Mouse (Mus musculus) R1 (cell line): ENCODE data around the gene Gm20388.

Experiments used
- DNase-seq: peaks from one replicate; pipeline ENCODE4 v3.0.0-alpha.2; 2018; ENCODE audit warnings: low read depth, low spot score

The Gm20388 gene

DNA sequence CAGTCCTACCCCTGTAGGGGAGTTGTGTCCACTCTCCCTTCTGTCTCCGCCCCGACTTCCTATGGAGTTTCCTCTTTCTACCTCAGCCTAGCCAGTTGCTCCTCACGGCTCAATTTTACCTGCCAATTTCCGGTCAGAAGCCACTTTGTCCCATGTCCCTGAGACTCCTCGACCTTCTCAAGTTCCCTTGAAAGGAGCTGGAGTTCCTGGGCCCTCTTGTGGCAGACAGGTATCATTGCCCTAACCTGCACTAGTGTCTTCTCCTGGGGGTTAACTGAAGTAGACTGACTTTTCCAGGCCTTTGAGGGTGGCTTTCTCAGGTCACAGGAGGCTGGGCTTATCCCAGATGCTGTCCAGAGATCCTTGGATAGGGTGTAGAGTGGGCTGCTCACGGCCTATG lies 897.1 kb downstream of the Gm20388 start:
- DNase-seq: peak; percentile 84

GRCm38 (mm10) chr8:120809050-120809449 lies 898.4 kb downstream of the Gm20388 start:
- DNase-seq: no peak

DNA sequence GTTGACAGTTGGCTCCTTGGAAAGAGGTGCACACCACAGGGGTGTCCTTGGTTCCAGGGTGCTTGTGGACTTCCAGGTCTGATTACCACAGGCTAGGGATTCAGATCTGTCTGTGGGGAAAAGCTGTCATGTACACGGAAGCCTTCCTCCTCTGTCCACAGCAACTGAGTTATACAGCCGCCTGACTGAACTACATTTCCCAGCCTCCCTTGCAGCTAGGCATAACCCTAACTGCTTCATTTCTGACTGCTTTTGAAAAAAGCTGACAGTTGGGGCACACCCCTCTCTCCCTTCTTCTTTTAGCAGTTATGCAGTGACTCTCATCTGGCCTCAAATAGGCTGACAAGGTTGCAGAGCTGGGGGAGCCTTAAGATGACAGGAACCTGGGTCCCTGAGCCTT lies 901.3 kb downstream of the Gm20388 start:
- no peak for DNase-seq

GRCm38 (mm10) chr8:120813028-120813427 lies 902.4 kb downstream of the Gm20388 start:
- DNase-seq: no peak

DNA sequence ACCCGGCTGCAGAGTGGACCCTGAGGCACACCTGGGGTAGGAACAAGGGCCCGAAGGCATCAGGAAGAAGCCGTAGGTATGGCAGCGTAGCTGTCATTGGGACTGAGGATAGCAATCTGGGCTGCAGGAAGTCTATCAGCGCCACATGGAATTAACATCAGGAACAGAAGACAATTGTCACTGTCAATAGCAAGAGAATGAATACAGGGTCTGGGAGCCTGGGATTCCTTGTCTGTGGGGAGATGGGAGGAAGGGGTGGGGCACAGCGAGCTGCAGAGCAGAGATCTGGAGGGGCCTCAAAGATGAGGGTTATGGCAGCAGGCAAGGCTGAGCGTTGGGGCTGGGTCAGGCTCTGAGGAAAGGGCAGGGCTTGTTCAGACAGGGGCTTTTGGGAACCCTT lies 903.2 kb downstream of the Gm20388 start:
- DNase-seq: no peak

DNA sequence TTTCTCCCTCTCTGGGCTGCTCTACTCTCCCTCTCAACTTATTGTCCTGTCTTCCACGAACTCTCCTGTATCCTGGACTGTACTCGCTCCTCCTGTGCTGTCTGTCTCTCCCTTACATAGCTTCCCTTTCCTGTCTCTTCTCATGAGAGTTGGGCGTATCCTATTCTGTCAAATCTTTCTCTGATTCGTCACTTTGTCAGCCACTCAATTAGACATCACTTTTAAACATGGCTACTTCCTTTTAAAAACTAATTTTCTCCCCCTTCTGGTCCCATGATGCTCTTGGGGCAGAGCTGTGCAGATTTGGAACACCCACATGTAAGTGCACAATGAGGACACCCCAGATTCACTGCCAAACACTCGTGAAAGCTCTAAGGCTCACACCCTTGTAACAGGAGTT lies 905.7 kb downstream of the Gm20388 start:
- no peak for DNase-seq

GRCm38 (mm10) chr8:120819906-120820305 lies 909.3 kb downstream of the Gm20388 start:
- no peak for DNase-seq

GRCm38 (mm10) chr8:120821399-120822170 lies 910.9 kb downstream of the Gm20388 start:
- DNase-seq: peak; percentile 70

GRCm38 (mm10) chr8:120823331-120823730 lies 912.7 kb downstream of the Gm20388 start:
- peak; percentile 89 for DNase-seq

DNA sequence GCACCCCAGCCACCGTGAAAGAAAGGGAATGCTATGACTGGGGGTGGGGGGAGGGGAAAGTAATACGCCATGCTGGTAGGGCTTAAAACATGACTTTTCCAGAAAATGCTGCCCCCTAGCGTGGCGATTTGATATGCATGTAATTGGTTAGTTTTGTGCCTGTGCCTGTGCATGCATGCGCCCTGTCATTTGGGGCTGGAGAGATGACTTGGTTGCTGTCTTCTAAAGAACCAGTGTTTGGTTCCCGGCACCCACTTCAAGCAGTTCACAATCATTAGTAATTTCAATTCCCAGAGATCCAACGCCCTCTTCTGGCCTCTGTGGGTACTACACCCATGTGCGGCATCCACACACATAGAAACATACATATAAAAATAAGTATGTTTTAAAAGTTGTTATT lies 913.2 kb downstream of the Gm20388 start:
- peak; percentile 70 for DNase-seq

DNA sequence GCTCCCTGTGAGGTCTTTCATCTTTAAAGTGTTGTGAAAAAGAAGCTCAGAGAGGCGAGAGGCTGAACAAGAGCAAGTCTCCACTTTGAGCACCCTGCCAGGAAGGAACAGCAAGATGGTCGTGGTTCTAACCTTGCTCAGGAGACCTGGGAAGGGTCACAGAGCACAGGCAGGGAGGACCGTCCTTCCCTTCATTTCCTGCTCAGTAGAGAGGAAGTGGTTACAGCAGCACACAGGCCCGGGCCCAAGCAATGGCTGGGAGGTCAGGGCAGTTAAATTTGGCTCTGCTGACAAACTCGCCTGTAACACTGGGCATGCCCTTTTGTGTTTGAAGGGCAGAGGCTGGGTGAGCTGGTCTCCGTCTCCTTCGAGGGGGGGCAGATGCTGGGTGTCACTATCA lies 914.0 kb downstream of the Gm20388 start:
- no peak for DNase-seq

DNA sequence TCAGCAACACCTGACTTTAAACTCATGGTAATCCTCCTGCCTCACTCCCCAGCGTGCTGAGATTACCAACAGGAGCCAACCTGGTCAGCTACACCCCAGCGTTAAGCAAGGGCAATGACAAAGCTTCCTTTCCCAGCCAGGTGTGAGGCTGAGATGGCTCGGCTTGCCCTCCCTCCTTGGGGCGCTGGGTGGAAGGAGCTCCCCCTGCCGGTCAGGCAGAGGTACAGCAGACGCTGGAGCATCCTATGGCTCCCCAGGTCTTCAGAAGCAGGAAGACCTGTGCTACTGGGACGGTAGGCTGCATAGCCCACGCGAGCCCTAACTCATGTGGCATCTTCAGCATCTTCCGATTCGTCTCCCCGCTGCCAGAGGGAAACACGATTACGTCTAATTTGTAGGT lies 917.6 kb downstream of the Gm20388 start:
- DNase-seq: peak; percentile 72

GRCm38 (mm10) chr8:120830661-120831060 lies 920.0 kb downstream of the Gm20388 start:
- DNase-seq: no peak

DNA sequence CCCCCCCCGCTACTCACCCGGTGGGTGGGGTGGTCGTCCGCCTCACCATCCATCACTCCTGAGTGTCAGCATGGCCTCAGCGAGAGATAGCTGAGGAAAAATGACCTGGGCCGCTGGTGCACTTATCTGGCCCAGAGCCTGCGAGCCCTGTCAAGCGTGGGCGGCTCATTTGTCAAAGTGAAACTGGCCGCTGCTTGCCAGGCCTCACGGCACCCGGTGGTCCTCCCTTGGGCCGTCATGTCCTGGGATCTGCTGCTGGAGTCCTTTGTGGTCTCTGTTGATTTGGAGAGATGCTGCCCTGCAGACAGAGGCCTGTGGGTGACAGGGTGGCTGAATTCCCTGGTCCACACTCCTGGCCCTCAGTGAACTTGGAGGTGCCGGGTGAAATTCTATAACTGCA lies 921.4 kb downstream of the Gm20388 start:
- no peak for DNase-seq

GRCm38 (mm10) chr8:120833196-120833595 lies 922.6 kb downstream of the Gm20388 start:
- no peak for DNase-seq

GRCm38 (mm10) chr8:120839031-120839430 lies 928.4 kb downstream of the Gm20388 start:
- no peak for DNase-seq

DNA sequence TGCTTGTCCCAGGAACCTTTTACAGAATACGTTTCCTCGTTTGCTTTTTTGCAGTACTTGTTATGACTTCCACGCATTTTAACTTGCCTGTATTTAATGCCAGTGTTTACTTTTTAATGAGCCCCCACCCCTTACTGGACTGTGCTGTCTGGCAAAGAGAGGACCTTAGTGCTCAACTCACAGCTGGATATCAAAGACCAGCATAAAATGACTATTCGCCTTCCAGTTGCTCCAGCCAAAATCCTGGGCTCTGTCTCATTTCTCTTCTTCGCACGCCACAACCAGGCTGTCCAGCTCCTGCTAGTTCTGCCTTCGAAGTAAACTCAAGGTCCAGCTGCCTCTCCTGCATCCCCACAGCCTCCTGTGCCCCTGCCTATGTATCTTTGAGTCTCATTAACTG lies 932.4 kb downstream of the Gm20388 start:
- no peak for DNase-seq

- DNase-seq: no peak
Observed at GRCm38 (mm10) chr8:120846018-120846417, 935.4 kb downstream of the Gm20388 start.

GRCm38 (mm10) chr8:120847279-120847678 lies 936.6 kb downstream of the Gm20388 start:
- no peak for DNase-seq

GRCm38 (mm10) chr8:120847735-120848134 lies 937.1 kb downstream of the Gm20388 start:
- DNase-seq: peak; percentile 17

DNA sequence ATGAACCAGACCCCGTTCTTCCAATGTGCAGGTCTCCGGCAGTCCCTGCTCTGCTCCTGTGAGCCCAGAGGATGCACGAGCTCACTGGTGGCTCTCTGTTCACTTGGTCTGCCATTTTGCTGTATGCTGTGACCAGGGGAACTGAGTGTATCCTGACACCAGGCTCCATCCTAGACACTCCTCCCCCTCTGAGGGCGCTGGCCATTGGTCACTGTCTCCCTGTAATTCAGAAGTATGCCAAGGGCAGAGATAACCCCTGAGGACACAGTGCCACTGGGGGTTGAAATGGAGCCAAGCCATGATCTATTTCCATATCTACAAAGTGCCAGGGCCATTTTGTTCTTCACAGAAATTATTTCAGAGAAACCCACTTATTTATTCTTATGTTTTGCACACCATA lies 937.8 kb downstream of the Gm20388 start:
- no peak for DNase-seq

DNA sequence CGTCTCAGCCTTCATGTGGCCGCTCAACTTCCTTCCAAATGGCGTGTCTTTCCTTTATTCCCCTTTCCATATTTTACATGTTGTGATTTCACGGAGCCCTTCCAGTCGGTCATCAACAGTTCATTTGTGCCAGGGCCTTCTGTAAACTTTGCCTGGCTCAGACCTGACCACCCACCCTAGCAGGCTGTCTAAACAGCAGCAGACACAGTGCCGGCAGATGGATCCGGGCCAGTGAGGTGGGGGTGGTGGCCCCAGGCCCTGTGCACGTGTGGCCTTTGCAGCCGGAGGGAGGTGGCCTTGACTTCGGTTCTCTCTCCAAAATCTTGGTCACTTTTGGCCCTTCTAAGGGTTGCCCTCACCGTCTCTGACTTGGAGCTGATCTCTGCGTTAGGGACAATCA lies 940.8 kb downstream of the Gm20388 start:
- no peak for DNase-seq

DNA sequence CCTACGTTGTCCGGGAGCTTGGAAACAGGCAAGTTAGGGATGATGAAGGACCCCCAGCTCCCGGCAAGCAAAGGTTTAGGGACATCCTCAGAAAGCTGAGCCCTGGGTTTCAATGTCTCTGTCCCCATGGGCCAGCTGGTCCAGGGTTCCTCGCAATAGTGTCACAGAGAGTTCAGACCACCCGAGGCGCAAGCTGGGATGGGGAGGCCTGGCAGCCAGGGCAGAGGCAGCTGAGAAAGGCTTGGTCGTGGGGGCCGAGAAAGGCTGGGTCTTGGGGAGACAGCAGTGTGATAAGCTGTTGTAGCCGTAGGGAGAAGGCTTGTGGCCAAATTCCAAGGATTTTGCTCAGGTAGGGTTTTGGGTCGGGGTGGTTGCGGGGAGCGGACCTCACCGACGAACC lies 949.2 kb downstream of the Gm20388 start:
- DNase-seq: no peak
